Mouse (Mus musculus) liver, embryonic 16.5 days (tissue): ENCODE measurements at regions not wholly inside any gene's neighbourhood (a gene's known extent, or its start where the extent isn't known, plus 50 kb on each side); places are given as distances from the start of the nearest gene placed in this dataset.

Source experiments
- ATAC-seq: fragments of 200-750 bp; cut with Nextera tagmentation; 2 replicates; pipeline ENCODE4 v1.8.0; 2017; ENCODE audit warnings: low read depth, mild to moderate bottlenecking, moderate number of reproducible peaks, moderate library complexity
- H3K27ac ChIP-seq: fragments of 300-500 bp; sonication (generic); 2 replicates; pipeline ENCODE4 v1.5.1; 2014; ENCODE audit warnings: mild to moderate bottlenecking, low read length
- H3K27me3 ChIP-seq: fragments of 300-500 bp; sonication (generic); 2 replicates; pipeline ENCODE4 v1.6.1; 2014; ENCODE audit warnings: low read depth, low read length, mixed read lengths; ENCODE audit not compliant: control insufficient read depth, insufficient read depth
- H3K36me3 ChIP-seq: fragments of 300-500 bp; sonication (generic); 2 replicates; pipeline ENCODE4 v1.6.1; 2014; ENCODE audit warnings: mild to moderate bottlenecking; ENCODE audit not compliant: control insufficient read depth, insufficient read depth
- H3K4me1 ChIP-seq: fragments of 300-500 bp; sonication (generic); 2 replicates; pipeline ENCODE4 v1.6.1; 2014; ENCODE audit warnings: low read depth, low read length, mixed read lengths; ENCODE audit not compliant: control insufficient read depth
- H3K4me2 ChIP-seq: fragments of 300-500 bp; sonication (generic); 2 replicates; pipeline ENCODE4 v1.6.1; 2014; ENCODE audit warnings: low read depth, low read length, mixed read lengths
- H3K4me3 ChIP-seq: fragments of 300-500 bp; sonication (generic); 2 replicates; pipeline ENCODE4 v1.5.1; 2014; ENCODE audit warnings: low read depth, mild to moderate bottlenecking, low read length
- H3K9ac ChIP-seq: fragments of 300-500 bp; sonication (generic); 2 replicates; pipeline ENCODE4 v1.6.1; 2014; ENCODE audit warnings: low read depth, low read length
- H3K9me3 ChIP-seq: fragments of 300-500 bp; sonication (generic); replicated peaks from 2 replicates; pipeline ENCODE4 v1.6.1; 2016; ENCODE audit warnings: low read length; ENCODE audit not compliant: control insufficient read depth
- WGBS: fragments of 180-500 bp; shearing (Covaris S2); extraction: QIAGEN DNeasy Blood & Tissue Kit; methylation state at CpG from one replicate; pipeline ENCODE4 v1.1.7; 2014; ENCODE audit not compliant: insufficient replicate concordance; 5-methylcytosine and 5-hydroxymethylcytosine counted together

DNA sequence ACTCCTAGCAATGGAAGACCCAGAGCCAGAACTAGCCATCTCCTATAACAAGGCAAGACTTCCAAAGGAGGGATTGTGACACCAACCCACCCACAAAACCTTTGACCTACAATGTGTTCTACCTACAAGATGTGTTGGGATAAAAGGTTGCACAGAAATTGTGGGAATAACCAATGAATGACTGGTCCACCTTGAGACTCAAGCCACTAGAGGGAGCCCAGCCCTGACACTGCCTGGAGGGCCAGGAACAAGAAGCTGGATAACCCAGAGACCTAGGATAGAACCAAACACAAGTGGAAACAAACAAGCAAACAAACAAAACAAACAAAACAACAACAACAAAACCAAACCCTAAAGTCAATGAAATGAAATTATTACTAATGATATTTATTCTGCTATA lies 288.8 kb downstream of the Dchs2 start:
- H3K27ac ChIP-seq, result no peak overlapping the region
- H3K27me3 ChIP-seq, result no peaks in the 10 kb centered on the region
- H3K4me1 ChIP-seq, result no peaks in the 10 kb centered on the region
- H3K4me2 ChIP-seq, result no peak overlapping the region
- no peaks in the 10 kb centered on the region for H3K36me3 ChIP-seq
- no peak overlapping the region for H3K4me3 ChIP-seq
- H3K9me3 ChIP-seq, result no peaks in the 10 kb centered on the region
- H3K9ac ChIP-seq, result no peak overlapping the region
- no peak for ATAC-seq

DNA sequence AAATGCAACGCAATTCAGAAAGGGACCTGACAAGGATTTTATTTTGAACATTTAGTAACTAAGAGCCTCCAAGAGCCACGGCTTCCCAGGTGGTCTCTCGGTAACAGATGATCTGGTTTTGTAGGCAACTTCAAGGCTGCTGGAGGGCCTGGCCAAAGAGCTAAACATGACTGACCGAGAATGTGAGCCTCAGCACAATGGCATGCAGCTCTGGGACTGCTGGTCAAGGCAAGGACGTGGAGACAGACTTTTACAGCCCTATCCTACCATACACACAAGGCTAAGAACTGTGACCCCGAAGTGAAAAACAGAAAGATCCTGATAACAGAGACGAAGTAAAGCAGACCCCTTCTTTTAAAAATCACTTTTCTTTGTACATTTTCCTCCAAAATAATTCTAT lies 296.5 kb downstream of the Dchs2 start:
- Histone ChIP-seq H3K9ac (no peak overlapping the region), H3K27ac (no peak overlapping the region), H3K9me3 (no peaks in the 10 kb centered on the region), H3K4me1 (no peaks in the 10 kb centered on the region), H3K4me2 (no peak overlapping the region), H3K36me3 (no peaks in the 10 kb centered on the region), H3K4me3 (no peak overlapping the region), H3K27me3 (no peaks in the 10 kb centered on the region)
- no peak for ATAC-seq
- 55% methylated on average over 7 of the region's 7 CpGs for WGBS

DNA sequence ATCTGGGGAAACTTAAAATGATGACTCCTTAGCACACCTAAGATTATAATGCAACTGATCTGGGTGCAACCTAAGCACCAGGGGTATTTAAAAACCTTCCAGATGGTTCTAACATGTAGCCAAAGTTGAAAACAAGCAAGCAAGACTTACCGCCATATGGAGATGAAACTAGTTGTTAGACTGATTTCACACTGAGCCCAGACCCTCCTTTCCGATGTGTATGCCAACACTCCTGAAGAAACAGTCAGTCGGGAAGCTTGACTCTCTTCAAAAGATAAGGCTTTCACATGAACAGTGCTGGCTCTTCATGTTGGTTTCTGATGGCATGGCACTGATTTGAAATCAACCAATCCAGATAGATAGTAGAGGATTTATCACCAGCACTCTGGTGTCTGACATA lies 301.6 kb downstream of the Dchs2 start:
- Histone ChIP-seq H3K27me3 (no peaks in the 10 kb centered on the region), H3K36me3 (no peaks in the 10 kb centered on the region), H3K4me1 (no peaks in the 10 kb centered on the region), H3K9me3 (no peaks in the 10 kb centered on the region), H3K27ac (no peak overlapping the region), H3K4me3 (no peak overlapping the region), H3K4me2 (no peak overlapping the region), H3K9ac (no peak overlapping the region)
- ATAC-seq, result no peak
- WGBS, result 74% methylated on average over 3 of the region's 3 CpGs

DNA sequence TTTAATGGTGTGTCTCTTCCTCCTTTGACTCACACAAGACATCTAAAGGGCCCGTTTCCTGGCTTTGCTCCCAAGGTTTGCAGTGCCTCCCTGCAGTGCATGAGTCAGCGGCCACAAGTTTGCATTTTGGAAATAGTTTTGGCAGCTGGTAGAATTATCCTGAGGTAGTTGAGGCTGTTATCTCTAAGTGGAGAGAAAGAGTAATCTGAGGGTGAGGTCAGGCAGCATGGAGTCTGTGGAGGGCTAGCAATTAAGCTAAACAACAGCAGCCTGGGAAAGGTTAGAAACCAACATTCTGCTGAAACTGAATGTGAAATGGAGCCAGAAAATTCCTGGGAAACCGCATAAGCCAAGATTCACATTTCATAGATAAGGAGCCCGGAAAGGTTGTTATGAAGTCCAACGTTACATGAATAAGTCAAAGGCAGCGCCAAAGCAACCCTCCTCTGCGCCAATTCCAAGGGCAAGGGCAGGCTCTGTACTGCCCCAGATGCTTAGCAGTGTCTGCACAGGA lies 318.5 kb downstream of the Dchs2 start:
- H3K4me3 ChIP-seq, result no peak overlapping the region
- no peaks in the 10 kb centered on the region for H3K9me3 ChIP-seq
- WGBS, result 39% methylated on average over 7 of the region's 7 CpGs
- H3K27me3 ChIP-seq, result no peaks in the 10 kb centered on the region
- H3K4me1 ChIP-seq, result no peaks in the 10 kb centered on the region
- H3K4me2 ChIP-seq, result no peak overlapping the region
- no peak overlapping the region for H3K27ac ChIP-seq
- no peaks in the 10 kb centered on the region for H3K36me3 ChIP-seq
- no peak overlapping the region for H3K9ac ChIP-seq
- no peak for ATAC-seq

DNA sequence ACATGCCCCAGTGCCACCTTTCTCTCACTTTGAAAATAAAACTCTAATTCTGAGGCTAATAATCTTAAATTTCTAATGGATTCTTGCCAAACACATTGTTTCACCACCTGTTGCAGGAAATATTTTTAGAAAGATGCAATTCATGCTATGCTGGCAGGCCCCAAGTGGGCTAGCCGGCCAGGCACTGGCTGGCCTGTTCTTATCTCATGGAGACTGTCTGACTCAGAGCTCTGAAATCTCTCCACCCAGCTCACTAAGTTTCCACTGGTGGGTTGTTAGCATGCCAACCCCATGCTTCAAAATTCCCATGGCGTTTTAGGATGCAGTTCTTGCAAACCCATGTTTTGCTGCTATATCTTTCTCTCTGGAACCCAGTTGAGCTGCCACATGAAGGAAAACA lies 315.5 kb upstream of the Sfrp2 start:
- ATAC-seq, result no peak
- H3K9me3 ChIP-seq, result no peaks in the 10 kb centered on the region
- no peak overlapping the region for H3K9ac ChIP-seq
- H3K27ac ChIP-seq, result no peak overlapping the region
- H3K4me2 ChIP-seq, result no peak overlapping the region
- 44% methylated on average over 2 of the region's 2 CpGs for WGBS
- no peaks in the 10 kb centered on the region for H3K4me1 ChIP-seq
- H3K27me3 ChIP-seq, result no peaks in the 10 kb centered on the region
- H3K4me3 ChIP-seq, result no peak overlapping the region
- H3K36me3 ChIP-seq, result no peaks in the 10 kb centered on the region

DNA sequence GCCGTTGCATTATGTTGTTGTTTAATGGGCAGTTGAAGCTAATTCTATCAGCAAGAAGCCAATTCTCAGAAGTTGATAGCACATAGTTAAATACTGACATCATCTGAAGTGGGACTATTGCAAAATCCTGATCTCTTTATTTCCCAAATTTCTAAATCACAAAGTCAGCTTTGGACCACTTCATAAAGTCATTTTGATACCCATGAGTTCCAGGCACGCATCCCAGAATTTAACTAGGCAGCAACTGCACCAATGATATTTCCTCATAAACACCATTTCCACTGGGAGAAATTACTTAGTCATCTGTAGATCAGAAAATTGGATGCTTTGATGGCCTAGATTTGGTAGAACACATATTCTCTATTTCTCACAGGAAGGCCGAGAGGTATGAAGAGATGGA lies 314.8 kb upstream of the Sfrp2 start:
- Histone ChIP-seq H3K27ac (no peak overlapping the region), H3K4me2 (no peak overlapping the region), H3K27me3 (no peaks in the 10 kb centered on the region), H3K4me1 (no peaks in the 10 kb centered on the region), H3K9me3 (no peaks in the 10 kb centered on the region), H3K36me3 (no peaks in the 10 kb centered on the region), H3K9ac (no peak overlapping the region), H3K4me3 (no peak overlapping the region)
- WGBS, result 64% methylated on average over 3 of the region's 3 CpGs
- ATAC-seq, result no peak

DNA sequence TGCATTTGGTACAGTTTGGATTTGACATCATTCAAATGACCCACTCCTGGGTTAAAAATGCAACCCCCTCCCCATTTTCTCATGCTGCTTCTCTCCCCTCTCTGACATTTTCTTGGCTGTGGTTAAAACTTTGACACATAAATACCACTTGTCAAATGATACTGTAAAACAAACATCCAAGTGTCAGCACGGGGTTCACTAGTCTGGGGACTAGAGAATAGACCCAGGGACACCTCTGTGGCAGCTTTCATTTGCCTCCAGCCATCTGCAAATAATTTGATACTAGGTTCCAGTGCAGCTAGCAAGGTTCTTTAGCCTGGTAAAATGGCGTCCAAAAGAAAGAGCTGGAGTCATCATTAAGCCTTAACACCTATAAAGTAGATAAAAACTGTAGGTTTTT lies 312.7 kb upstream of the Sfrp2 start:
- H3K4me1 ChIP-seq, result no peaks in the 10 kb centered on the region
- WGBS, result 42% methylated on average over 2 of the region's 2 CpGs
- H3K27ac ChIP-seq, result no peak overlapping the region
- H3K27me3 ChIP-seq, result no peaks in the 10 kb centered on the region
- no peak overlapping the region for H3K4me3 ChIP-seq
- no peak overlapping the region for H3K4me2 ChIP-seq
- H3K9me3 ChIP-seq, result no peaks in the 10 kb centered on the region
- H3K9ac ChIP-seq, result no peak overlapping the region
- no peaks in the 10 kb centered on the region for H3K36me3 ChIP-seq
- ATAC-seq, result no peak

DNA sequence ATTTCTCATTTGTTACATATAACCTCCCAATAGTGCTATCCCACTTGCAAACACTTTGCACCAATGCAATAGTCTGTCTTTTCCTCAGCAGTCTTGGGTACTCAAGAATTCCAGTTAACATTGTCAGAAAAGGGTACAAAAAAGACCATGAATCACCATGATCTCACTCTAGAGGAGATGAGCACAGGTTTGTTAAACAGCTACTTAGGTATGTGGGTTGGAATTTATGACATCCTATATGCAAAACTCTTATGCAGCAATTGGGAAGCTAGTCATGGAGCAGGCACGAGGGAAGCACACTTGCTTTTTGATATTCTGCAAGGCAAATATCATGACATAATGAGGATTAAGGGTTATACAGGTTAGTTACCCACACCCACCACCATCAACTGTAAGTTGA lies 307.7 kb upstream of the Sfrp2 start:
- H3K27ac ChIP-seq, result no peak overlapping the region
- H3K9me3 ChIP-seq, result no peaks in the 10 kb centered on the region
- no peak for ATAC-seq
- no peak overlapping the region for H3K9ac ChIP-seq
- 37% methylated on average over 1 of the region's 1 CpGs for WGBS
- no peaks in the 10 kb centered on the region for H3K4me1 ChIP-seq
- no peaks in the 10 kb centered on the region for H3K36me3 ChIP-seq
- no peaks in the 10 kb centered on the region for H3K27me3 ChIP-seq
- no peak overlapping the region for H3K4me3 ChIP-seq
- H3K4me2 ChIP-seq, result no peak overlapping the region

DNA sequence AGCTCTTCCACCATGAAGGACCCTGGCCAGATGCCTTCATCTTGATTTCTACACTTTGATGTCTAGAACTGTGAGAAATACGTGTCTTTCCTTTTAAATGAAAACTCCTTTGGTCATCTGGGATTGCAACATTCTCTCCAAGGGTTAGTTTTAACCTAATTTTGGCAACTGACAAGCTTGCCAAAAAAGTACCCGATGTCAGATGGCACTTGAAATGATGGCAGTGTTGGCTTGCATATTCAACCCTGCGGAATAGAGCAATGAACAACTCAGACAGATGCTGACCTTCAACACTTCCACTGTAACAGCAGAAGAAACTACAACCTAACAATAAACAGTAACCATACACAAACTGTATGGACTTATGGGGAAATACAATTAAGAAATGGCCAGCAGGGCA lies 286.9 kb upstream of the Sfrp2 start:
- Histone ChIP-seq H3K4me2 (no peak overlapping the region), H3K27me3 (no peaks in the 10 kb centered on the region), H3K9me3 (no peaks in the 10 kb centered on the region), H3K36me3 (no peaks in the 10 kb centered on the region), H3K4me3 (no peak overlapping the region), H3K27ac (no peak overlapping the region), H3K9ac (no peak overlapping the region), H3K4me1 (no peaks in the 10 kb centered on the region)
- 55% methylated on average over 3 of the region's 3 CpGs for WGBS
- no peak for ATAC-seq

DNA sequence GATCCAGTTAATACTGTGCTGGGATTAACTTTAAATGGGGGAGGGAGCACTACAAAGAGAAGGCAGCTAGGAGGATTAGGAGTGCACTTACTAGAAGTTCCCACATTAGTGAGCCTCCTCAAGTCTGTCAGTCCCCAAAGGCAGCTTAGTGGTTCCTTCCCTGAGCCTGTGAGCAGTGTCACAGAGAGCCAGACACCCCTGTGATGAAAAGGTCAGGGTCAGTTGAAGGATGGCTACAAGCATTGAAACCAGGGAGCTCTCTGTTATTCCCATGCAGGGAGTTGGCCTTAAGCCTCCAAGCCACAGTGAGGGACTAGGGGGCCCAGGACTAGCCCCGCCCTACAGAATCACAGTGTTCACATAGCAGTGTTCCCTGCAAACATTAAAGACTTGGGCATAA lies 285.9 kb upstream of the Sfrp2 start:
- Histone ChIP-seq H3K4me2 (no peak overlapping the region), H3K4me3 (no peak overlapping the region), H3K27ac (no peak overlapping the region), H3K9me3 (no peaks in the 10 kb centered on the region), H3K4me1 (no peaks in the 10 kb centered on the region), H3K27me3 (no peaks in the 10 kb centered on the region), H3K36me3 (no peaks in the 10 kb centered on the region), H3K9ac (no peak overlapping the region)
- 70% methylated on average over 1 of the region's 1 CpGs for WGBS
- no peak for ATAC-seq
